Mouse (Mus musculus): ENCODE results near the gene Rbms1. TPM values are rescaled to one million over a fixed set of nuclear protein-coding genes. Genes with fewer than 3 reads are reported as not detected.

Rbms1 gene
- polyA plus RNA-seq, 1 experiment from 2014 or later = 55.6 TPM

GRCm38 (mm10) chr2:60796616-60796968 is 166.4 kb downstream of the Rbms1 start:
- Histone ChIP-seq H3K4me3 (ENCODE audit: low read depth, low read length) (no peak overlapping the region), H3K27ac (ENCODE audit: low read depth, low read length) (peak overlapping the region; percentile 60), H3K4me1 (ENCODE audit: control insufficient read depth, insufficient read depth, low read length) (peaks cover 15% of the 10 kb centered on the region), H3K9me3 (ENCODE audit: control insufficient read depth, low read length) (no peaks in the 10 kb centered on the region), H3K4me2 (ENCODE audit: low read depth, low read length) (no peak overlapping the region), H3K27me3 (ENCODE audit: control insufficient read depth, insufficient read depth, low read length) (no peaks in the 10 kb centered on the region), H3K9ac (replicated peaks; ENCODE audit: low read depth, low read length) (no peak overlapping the region), H3K36me3 (ENCODE audit: control insufficient read depth, insufficient read depth, low read length) (no peaks in the 10 kb centered on the region)
- ATAC-seq (ENCODE audit: low read depth) = peak; percentile 59; the same call in 1 of the 2 replicates
- WGBS = 35% methylated on average over 2 of the region's 2 CpGs

- no peak for ATAC-seq (ENCODE audit: low read depth)
- Histone ChIP-seq H3K36me3 (ENCODE audit: control insufficient read depth, insufficient read depth, low read length) (no peaks in the 10 kb centered on the region), H3K27me3 (ENCODE audit: control insufficient read depth, insufficient read depth, low read length) (no peaks in the 10 kb centered on the region), H3K4me1 (ENCODE audit: control insufficient read depth, insufficient read depth, low read length) (peaks cover 15% of the 10 kb centered on the region), H3K4me3 (ENCODE audit: low read depth, low read length) (no peak overlapping the region), H3K9me3 (ENCODE audit: control insufficient read depth, low read length) (no peaks in the 10 kb centered on the region), H3K4me2 (ENCODE audit: low read depth, low read length) (no peak overlapping the region), H3K27ac (ENCODE audit: low read depth, low read length) (no peak overlapping the region; the same call in 1 of the 2 replicates), H3K9ac (replicated peaks; ENCODE audit: low read depth, low read length) (no peak overlapping the region)
- WGBS = 66% methylated on average over 9 of the region's 9 CpGs
Observed at GRCm38 (mm10) chr2:60795861-60796260, 167.1 kb downstream of the Rbms1 start.

DNA sequence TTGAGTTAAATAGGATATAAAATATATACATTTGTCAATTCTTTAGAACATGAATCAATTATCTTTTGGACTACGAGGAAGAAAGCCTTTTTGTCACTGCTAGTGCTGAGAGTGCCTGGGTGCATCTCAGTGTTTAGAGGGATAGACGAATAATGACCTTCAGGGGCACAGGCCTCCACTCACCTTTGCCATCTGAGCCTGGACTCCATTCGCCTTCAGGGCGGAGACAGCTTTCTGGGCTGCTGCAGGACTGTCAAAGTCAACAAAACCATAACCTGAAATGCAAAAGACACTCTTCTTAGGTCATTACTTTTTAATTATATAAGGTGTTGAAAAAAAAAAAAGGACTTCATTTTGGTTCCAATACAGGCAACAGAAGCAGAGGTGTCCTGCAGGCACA is 170.5 kb downstream of the Rbms1 start:
- Histone ChIP-seq H3K27ac (ENCODE audit: low read depth, low read length) (no peak overlapping the region), H3K4me1 (ENCODE audit: control insufficient read depth, insufficient read depth, low read length) (peaks cover 13% of the 10 kb centered on the region), H3K27me3 (ENCODE audit: control insufficient read depth, insufficient read depth, low read length) (no peaks in the 10 kb centered on the region), H3K4me2 (ENCODE audit: low read depth, low read length) (no peak overlapping the region), H3K4me3 (ENCODE audit: low read depth, low read length) (no peak overlapping the region), H3K36me3 (ENCODE audit: control insufficient read depth, insufficient read depth, low read length) (no peaks in the 10 kb centered on the region), H3K9me3 (ENCODE audit: control insufficient read depth, low read length) (no peaks in the 10 kb centered on the region), H3K9ac (replicated peaks; ENCODE audit: low read depth, low read length) (no peak overlapping the region)
- WGBS = 81% methylated on average over 4 of the region's 4 CpGs
- no peak for ATAC-seq (ENCODE audit: low read depth)

- no peak overlapping the region for H3K4me3 ChIP-seq (ENCODE audit: low read depth, low read length)
- ATAC-seq (ENCODE audit: low read depth) = no peak
- no peak overlapping the region for H3K27ac ChIP-seq (ENCODE audit: low read depth, low read length)
- 60% methylated on average over 3 of the region's 3 CpGs for WGBS
- H3K4me1 ChIP-seq (ENCODE audit: control insufficient read depth, insufficient read depth, low read length) = 0 out of 2 replicates have a peak, but pooled peaks cover 2% of the 10 kb centered on the region
- H3K9me3 ChIP-seq (ENCODE audit: control insufficient read depth, low read length) = no peaks in the 10 kb centered on the region
- no peaks in the 10 kb centered on the region for H3K27me3 ChIP-seq (ENCODE audit: control insufficient read depth, insufficient read depth, low read length)
- H3K4me2 ChIP-seq (ENCODE audit: low read depth, low read length) = no peak overlapping the region
- H3K36me3 ChIP-seq (ENCODE audit: control insufficient read depth, insufficient read depth, low read length) = no peaks in the 10 kb centered on the region
- H3K9ac ChIP-seq (replicated peaks; ENCODE audit: low read depth, low read length) = no peak overlapping the region
Observed at GRCm38 (mm10) chr2:60789126-60789525, 173.9 kb downstream of the Rbms1 start.

- WGBS = 27% methylated on average over 6 of the region's 6 CpGs
- no peak overlapping the region for H3K4me3 ChIP-seq (ENCODE audit: low read depth, low read length)
- no peaks in the 10 kb centered on the region for H3K36me3 ChIP-seq (ENCODE audit: control insufficient read depth, insufficient read depth, low read length)
- H3K27ac ChIP-seq (ENCODE audit: low read depth, low read length) = no peak overlapping the region
- H3K4me1 ChIP-seq (ENCODE audit: control insufficient read depth, insufficient read depth, low read length) = 0 out of 2 replicates have a peak, but pooled peaks cover 2% of the 10 kb centered on the region
- H3K9me3 ChIP-seq (ENCODE audit: control insufficient read depth, low read length) = no peaks in the 10 kb centered on the region
- H3K9ac ChIP-seq (replicated peaks; ENCODE audit: low read depth, low read length) = no peak overlapping the region
- no peak overlapping the region for H3K4me2 ChIP-seq (ENCODE audit: low read depth, low read length)
- H3K27me3 ChIP-seq (ENCODE audit: control insufficient read depth, insufficient read depth, low read length) = no peaks in the 10 kb centered on the region
- ATAC-seq (ENCODE audit: low read depth) = peak; percentile 57; the same call in 1 of the 2 replicates
Observed at GRCm38 (mm10) chr2:60788173-60788908, 174.7 kb downstream of the Rbms1 start.

- no peak overlapping the region for H3K4me2 ChIP-seq (ENCODE audit: low read depth, low read length)
- H3K4me1 ChIP-seq (ENCODE audit: control insufficient read depth, insufficient read depth, low read length) = 0 out of 2 replicates have a peak, but pooled peaks cover 2% of the 10 kb centered on the region
- H3K9me3 ChIP-seq (ENCODE audit: control insufficient read depth, low read length) = no peaks in the 10 kb centered on the region
- WGBS = 92% methylated on average over 5 of the region's 5 CpGs
- no peak for ATAC-seq (ENCODE audit: low read depth)
- H3K36me3 ChIP-seq (ENCODE audit: control insufficient read depth, insufficient read depth, low read length) = no peaks in the 10 kb centered on the region
- no peak overlapping the region for H3K4me3 ChIP-seq (ENCODE audit: low read depth, low read length)
- H3K27me3 ChIP-seq (ENCODE audit: control insufficient read depth, insufficient read depth, low read length) = no peaks in the 10 kb centered on the region
- no peak overlapping the region for H3K27ac ChIP-seq (ENCODE audit: low read depth, low read length)
- H3K9ac ChIP-seq (replicated peaks; ENCODE audit: low read depth, low read length) = no peak overlapping the region
Observed at GRCm38 (mm10) chr2:60787088-60787487, 175.9 kb downstream of the Rbms1 start.

- Histone ChIP-seq H3K36me3 (ENCODE audit: control insufficient read depth, insufficient read depth, low read length) (no peaks in the 10 kb centered on the region), H3K4me1 (ENCODE audit: control insufficient read depth, insufficient read depth, low read length) (0 out of 2 replicates have a peak, but pooled peaks cover 2% of the 10 kb centered on the region), H3K9ac (replicated peaks; ENCODE audit: low read depth, low read length) (no peak overlapping the region), H3K9me3 (ENCODE audit: control insufficient read depth, low read length) (no peaks in the 10 kb centered on the region), H3K4me2 (ENCODE audit: low read depth, low read length) (no peak overlapping the region), H3K27ac (ENCODE audit: low read depth, low read length) (no peak overlapping the region), H3K27me3 (ENCODE audit: control insufficient read depth, insufficient read depth, low read length) (no peaks in the 10 kb centered on the region), H3K4me3 (ENCODE audit: low read depth, low read length) (no peak overlapping the region)
- WGBS = 31% methylated on average over 10 of the region's 10 CpGs
- ATAC-seq (ENCODE audit: low read depth) = peak; percentile 57; the same call in 1 of the 2 replicates
Observed at GRCm38 (mm10) chr2:60786289-60786688, 176.7 kb downstream of the Rbms1 start.

DNA sequence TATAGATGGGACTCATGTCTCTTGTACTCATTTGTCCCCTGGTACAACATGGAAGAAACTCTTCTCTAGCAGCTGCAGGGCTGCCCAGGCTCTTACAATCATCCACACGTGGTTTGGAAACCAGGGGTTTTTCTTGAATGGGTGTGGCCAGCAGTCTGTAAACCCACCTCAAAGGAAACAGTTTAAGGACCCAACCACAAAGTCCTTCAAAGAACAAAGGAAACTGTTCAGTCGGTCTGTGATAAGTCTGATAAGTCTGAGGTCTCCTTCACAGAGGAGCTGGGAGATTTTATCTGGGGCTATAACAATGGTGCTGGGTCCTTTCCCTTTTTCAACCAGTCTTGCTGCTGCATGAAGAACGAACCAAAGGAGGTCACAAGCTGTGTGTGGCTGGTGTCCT is 188.5 kb downstream of the Rbms1 start:
- Histone ChIP-seq H3K9me3 (ENCODE audit: control insufficient read depth, low read length) (no peaks in the 10 kb centered on the region), H3K36me3 (ENCODE audit: control insufficient read depth, insufficient read depth, low read length) (no peaks in the 10 kb centered on the region), H3K4me3 (ENCODE audit: low read depth, low read length) (no peak overlapping the region), H3K4me1 (ENCODE audit: control insufficient read depth, insufficient read depth, low read length) (no peaks in the 10 kb centered on the region), H3K4me2 (ENCODE audit: low read depth, low read length) (no peak overlapping the region), H3K9ac (replicated peaks; ENCODE audit: low read depth, low read length) (no peak overlapping the region), H3K27me3 (ENCODE audit: control insufficient read depth, insufficient read depth, low read length) (no peaks in the 10 kb centered on the region), H3K27ac (ENCODE audit: low read depth, low read length) (no peak overlapping the region)
- WGBS = 58% methylated on average over 3 of the region's 3 CpGs
- ATAC-seq (ENCODE audit: low read depth) = no peak

GRCm38 (mm10) chr2:60773592-60773991 is 189.4 kb downstream of the Rbms1 start:
- ATAC-seq (ENCODE audit: low read depth) = no peak
- Histone ChIP-seq H3K27ac (ENCODE audit: low read depth, low read length) (no peak overlapping the region), H3K9me3 (ENCODE audit: control insufficient read depth, low read length) (no peaks in the 10 kb centered on the region), H3K4me2 (ENCODE audit: low read depth, low read length) (no peak overlapping the region), H3K36me3 (ENCODE audit: control insufficient read depth, insufficient read depth, low read length) (no peaks in the 10 kb centered on the region), H3K27me3 (ENCODE audit: control insufficient read depth, insufficient read depth, low read length) (no peaks in the 10 kb centered on the region), H3K4me3 (ENCODE audit: low read depth, low read length) (no peak overlapping the region), H3K9ac (replicated peaks; ENCODE audit: low read depth, low read length) (no peak overlapping the region), H3K4me1 (ENCODE audit: control insufficient read depth, insufficient read depth, low read length) (no peaks in the 10 kb centered on the region)
- WGBS = 87% methylated on average over 5 of the region's 5 CpGs
